Mouse (Mus musculus): Measurements from ENCODE around the gene Rrp9.

Gene Rrp9

DNA sequence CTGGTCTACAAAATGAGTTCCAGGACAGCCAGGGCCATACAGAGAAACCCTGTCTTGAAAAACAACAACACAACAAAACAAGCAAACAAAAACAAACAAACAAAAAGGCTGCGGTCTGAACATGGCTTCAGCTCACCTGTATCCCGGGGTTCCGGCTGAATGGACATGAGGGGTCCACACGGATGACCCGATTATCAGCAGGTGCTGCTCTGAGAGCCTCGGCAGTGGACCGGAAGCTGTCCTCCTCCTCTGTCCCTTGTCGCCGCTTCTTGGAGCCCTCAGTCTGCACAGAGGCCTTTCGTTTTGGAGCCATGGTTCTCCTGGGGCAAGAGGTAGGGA lies at the start of gene Rrp9:
Gene Rrp9 (plus strand): TSS at position 301 of the 339 bp plus-strand sequence.
- no peak for DNase-seq (ENCODE audit: low spot score)

DNA sequence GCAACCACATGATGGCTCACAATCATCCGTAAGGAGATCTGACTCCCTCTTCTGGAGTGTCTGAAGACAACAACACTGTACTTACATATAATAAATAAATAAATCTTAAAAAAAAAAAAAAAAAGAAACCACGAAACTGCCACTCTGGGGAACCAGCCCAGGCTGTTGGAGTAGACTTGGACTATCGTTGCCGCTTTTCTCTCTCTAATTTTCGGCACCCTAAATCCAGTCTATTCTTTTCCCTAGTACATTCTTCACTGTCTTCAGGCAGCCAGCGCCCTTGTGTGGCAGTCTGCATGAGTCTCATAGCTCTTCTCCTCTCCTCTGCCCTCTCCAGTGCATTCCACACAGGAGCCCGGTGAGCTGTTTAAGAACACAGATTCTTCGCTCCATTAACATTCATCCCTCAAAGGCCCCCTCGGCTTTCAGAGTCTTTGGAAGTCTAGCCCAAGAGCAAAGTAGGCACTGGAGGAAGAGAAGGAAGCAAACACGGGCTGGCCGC lies 47.0 kb upstream of the Rrp9 start:
- no peak for DNase-seq (ENCODE audit: low spot score)

DNA sequence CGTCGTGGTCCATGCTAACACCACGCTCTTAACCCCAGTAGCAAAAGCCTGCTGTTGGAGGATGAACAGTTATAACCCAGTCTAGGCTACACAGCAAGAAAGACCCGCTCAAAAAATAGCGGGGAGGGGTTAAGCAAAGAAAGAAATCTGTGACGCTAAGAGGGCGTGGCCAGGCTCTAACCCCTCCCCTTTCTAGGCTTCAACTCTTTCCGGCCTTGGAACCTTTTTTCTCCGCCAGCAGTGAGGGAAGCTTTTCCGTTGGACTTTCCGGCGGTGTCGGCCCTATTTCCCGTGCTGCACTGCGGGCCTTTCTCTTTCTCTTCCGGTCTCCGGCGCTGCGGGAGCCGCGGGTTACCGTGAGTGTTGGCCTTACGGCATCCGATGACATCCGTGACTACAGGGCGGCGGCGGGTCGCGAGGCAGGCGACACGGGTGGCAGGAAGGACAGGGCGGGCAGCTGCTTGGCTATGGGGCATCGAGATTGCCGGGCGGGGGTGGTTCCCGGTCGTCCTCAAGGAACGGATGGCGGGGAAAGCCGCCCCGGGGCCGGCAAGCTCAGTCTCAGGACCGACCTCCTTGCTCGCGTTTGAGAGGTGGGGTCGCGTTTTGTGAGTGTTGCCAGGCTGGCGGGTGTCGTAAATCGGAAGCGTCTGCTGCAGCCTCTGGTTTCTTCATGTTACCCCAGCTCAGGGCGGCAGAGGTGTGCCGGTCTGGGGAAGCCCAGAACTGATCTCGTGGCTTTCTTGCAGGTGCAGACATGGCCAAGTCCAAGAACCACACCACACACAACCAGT lies 46.3 kb upstream of the Rrp9 start, which contains the start of gene Rpl29:
Gene Rpl29 (plus strand): TSS at position 234 of the 794 bp plus-strand sequence.
- DNase-seq (ENCODE audit: low spot score) = peak; percentile 88

DNA sequence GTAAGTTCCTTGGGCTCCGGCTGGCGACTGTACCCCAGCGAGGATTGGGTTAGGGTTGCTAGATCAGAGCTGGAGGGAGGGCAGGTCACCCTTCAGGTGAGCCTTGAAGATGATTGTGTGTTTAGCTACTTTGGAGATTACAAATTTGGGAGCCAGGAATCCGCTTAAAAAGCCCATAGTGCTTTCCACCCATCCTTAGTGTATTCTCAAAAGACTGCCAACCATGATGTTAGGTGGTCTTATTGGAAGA lies 45.8 kb upstream of the Rrp9 start:
- DNase-seq (ENCODE audit: low spot score) = no peak

DNA sequence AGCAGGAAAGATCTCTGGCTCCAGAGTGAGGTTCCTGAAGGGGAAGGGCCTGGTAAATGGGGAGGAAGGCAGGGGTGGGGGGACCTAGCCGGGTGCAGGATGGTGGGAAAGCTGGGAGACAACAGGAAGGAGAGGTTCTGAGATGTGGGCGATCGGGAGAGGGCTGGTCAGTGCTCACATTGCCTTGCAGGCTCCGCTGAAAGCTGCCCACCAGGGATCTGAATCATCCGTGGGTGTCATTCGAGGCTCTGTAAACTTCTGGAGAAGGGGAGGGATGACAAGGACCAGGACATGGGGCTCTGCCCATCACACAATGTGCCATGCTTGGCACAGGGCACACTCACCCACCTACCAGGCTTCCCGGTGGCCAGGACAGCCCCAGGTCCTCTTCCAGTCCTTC lies 42.4 kb upstream of the Rrp9 start:
- DNase-seq (ENCODE audit: low spot score) = no peak

DNA sequence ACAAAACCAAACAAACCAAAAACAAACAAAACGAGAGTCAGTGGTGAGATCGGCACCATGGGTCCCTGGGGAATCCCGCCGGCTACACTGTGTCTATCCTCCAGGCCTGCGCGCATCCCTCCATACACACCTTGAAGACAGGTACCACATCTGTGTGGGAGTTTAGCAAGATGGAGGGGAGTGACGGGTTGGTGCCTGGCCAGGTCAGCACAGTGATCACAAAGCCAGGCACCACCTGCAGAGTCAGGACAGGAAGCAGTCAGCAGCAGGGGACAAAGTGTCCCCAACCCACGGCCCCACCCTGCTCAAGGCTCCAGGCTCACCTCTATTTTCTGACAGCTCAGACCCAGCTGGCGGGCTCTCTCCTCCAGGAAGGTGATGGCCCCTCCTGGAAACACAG lies 39.2 kb upstream of the Rrp9 start:
- DNase-seq (ENCODE audit: low spot score) = no peak

DNA sequence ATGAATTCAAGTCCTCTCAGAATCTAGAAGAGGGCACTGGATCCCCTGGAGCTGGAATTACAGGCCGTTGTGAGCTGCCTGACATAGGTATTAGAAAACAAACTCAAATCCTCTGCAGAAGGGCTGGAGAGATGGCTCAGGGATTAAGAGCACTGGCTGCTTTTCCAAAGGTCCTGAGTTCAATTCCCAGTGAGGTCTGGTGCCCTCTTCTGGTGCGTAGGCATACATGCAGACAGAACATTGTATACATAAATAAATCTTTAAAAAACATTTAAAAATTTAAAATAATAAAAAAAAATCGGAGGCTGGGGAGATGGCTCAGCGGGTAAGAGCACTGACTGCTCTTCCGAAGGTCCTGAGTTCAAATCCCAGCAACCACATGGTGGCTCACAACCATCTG lies 33.1 kb upstream of the Rrp9 start:
- DNase-seq (ENCODE audit: low spot score) = no peak

DNA sequence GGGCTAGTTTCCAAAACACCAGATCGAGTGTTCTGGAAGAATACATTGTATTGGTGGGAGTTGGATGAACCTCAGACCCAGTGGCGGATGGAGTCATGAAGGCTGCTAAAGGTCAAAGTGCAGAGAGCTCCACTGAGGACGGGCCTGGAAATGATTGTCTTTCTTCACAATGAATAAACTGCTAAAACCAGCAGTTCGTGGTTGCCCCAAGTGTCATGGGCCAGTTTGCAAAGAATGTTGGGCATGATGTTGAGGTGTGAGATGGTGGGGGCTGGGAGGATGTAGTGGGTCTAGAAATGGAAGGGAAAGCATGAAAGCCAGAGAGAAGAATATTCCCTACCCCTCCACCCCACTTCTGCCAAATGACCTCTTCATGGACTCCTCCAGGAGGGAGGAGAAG lies 30.9 kb upstream of the Rrp9 start:
- no peak for DNase-seq (ENCODE audit: low spot score)

DNA sequence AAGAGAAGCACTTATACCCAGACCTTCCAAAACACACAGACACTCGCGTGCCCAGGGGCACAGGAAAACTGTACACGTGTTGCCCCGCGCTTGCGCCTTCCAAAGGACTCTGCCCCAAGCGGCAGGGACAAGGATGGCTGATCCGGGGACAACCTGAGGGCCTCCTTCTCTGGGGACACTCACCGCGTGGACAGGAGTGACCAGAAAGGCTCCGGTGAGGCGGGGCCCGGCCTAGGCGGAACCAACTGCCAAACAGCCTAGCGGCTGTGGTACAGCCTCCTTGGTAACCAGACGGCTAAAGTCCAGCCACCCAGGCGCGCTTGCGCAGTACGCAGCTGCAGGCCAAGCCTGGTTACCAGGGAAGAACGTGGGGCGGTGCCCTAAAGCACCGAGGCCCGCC lies 28.4 kb upstream of the Rrp9 start, which contains the start of the genes Abhd14b and Abhd14a:
Gene Abhd14b (plus strand): TSS at position 112 of the 400 bp plus-strand sequence.
Gene Abhd14a (minus strand): TSS at position 331 of the 400 bp plus-strand sequence.
- peak; percentile 88 for DNase-seq (ENCODE audit: low spot score)

DNA sequence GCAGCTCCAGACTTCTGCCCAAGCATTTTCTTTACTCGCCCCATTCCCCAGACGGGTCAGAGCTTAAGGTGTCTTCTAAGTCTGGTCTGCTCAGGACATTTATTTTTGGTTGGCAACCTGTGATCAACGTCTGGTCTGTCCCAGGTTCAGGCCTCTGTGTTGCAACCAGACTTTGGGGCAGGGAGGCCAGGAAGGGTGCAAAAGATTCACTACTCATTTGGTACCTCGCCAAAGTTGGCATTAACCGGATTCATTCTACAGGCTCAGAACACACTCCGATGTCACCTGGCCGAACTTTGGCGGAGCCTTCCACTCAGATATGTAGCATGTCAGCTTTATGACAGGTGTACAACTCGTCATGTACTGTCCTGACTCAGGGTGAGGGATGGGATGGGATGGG lies 27.8 kb upstream of the Rrp9 start:
- DNase-seq (ENCODE audit: low spot score) = no peak

DNA sequence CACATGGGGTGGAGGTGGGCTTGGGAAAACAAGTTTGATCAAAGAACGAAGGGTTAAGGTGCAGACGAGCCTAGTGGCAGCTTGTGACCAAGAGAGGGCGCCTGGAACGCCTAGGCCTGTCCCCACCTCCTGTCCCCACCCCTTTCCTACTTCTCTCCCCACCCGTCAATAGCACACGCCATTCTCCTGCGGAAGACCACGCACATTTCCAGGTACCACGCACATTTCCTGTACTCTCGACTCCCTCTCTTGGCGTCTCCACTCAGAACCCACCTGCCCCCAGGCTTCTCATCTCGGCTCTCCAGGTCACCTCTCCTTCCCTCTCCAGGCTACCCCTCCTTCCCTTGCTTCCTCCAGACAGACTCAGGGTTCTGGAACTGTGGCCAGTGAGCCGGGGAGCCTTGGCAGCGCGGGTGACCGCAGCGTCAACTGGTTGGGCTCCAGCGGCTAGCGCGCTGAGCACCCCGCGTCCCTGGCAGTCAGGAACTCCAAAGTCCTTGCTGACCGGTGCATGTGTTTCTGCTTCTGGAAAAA lies 27.2 kb upstream of the Rrp9 start:
- DNase-seq (ENCODE audit: low spot score) = no peak

DNA sequence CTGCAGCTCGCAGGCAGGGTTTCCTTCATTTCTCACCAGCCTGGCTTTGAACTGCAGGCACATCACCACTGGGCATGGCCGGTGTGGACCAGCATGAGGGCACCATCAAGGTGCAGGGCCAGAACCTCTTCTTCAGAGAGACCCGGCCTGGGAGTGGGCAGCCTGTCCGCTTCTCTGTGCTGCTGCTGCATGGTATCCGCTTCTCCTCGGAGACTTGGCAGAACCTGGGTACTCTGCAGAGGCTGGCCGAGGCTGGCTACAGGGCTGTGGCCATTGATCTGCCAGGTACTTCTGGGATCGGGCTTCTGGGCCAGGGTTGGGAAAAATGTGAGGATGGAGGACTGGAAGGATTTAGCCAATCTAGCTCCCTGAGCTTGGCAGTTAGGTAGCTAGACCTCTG lies 25.8 kb upstream of the Rrp9 start:
- DNase-seq (ENCODE audit: low spot score) = no peak

DNA sequence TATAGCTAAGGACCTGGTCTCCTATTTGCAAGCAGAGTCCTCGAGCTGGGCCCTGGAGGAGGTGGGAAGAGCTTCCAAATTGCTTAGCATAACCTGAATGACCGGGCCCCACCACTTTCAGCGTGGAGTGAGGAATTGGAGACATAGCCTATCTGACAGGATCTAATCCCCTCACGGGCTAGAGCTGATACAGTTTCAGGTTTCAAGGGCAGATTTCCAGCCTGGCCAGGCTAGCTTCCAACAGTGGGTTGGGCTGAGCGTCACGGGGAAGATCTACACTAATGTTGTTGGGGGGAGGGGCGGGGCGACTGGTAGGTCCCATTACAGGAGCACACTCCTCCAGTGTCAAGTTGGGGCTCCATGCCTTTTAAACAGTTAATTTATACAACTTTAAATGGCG lies 25.1 kb upstream of the Rrp9 start:
- DNase-seq (ENCODE audit: low spot score) = no peak

DNA sequence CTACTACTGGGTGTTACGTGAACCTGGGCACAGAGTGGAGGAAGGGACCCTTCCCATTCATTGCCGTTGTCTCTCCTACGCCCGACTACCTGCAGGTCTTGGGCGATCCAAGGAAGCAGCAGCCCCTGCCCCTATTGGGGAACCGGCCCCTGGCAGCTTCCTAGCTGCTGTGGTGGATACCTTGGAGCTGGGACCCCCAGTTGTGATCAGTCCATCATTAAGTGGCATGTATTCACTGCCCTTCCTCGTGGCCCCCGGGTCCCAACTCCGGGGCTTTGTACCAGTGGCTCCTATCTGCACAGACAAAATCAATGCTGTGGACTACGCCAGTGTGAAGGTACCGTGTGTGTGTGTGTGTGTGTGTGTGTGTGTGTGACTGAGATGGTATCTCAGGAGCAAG lies 24.5 kb upstream of the Rrp9 start:
- no peak for DNase-seq (ENCODE audit: low spot score)

DNA sequence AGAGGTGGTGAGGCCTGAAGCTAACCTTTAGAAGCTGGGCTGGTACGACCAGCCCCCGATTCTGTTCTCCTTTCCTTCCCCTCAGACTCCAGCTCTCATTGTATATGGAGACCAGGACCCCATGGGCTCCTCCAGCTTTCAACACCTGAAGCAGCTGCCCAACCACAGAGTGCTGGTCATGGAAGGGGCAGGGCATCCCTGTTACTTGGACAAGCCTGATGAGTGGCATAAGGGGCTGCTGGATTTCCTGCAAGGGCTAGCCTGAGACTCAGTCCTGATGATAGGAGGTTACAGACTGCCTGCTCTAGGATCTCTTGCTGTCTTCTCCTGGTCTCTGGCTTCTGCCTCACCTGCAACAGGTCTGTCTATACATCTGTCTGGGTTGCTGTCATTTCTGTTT lies 23.9 kb upstream of the Rrp9 start:
- no peak for DNase-seq (ENCODE audit: low spot score)

DNA sequence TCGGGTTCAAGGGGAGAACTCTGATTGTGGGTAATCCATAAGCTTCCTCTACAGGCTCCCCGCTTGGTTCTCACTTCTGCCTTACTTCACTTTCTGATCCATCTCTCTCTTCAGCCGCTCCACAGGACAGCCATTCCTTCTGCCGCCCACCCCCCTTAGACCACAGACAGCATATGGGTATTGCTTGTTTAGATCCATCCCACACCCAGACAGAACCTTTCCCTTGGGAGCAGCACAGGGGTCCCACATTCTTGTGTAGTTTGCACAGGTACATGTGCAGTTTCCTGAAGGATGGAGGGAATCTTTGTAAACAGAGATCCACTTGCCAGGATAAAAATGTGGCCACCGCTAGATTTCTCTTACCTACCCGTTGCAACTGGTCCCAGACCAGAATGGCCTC lies 23.4 kb upstream of the Rrp9 start:
- DNase-seq (ENCODE audit: low spot score) = no peak

DNA sequence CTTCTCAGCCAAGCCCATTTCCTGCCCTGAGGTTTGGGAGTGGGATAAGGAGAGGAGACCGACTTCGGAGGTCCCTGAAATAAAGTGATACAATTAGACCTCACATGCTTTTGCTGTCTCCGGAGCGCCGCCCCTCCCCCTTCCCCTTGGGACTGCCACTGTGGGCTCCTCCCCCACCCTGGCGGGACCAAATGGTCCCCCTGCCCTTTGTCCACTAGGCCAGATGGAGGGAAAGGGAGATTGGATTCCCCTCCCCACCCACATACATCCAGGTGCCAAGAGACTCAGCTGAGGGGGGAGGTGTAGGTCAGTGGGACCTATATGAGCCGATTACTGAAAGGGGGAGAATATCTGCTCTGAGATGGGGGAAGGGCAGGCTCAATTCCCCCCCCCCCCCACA lies 22.9 kb upstream of the Rrp9 start:
- DNase-seq (ENCODE audit: low spot score) = no peak

DNA sequence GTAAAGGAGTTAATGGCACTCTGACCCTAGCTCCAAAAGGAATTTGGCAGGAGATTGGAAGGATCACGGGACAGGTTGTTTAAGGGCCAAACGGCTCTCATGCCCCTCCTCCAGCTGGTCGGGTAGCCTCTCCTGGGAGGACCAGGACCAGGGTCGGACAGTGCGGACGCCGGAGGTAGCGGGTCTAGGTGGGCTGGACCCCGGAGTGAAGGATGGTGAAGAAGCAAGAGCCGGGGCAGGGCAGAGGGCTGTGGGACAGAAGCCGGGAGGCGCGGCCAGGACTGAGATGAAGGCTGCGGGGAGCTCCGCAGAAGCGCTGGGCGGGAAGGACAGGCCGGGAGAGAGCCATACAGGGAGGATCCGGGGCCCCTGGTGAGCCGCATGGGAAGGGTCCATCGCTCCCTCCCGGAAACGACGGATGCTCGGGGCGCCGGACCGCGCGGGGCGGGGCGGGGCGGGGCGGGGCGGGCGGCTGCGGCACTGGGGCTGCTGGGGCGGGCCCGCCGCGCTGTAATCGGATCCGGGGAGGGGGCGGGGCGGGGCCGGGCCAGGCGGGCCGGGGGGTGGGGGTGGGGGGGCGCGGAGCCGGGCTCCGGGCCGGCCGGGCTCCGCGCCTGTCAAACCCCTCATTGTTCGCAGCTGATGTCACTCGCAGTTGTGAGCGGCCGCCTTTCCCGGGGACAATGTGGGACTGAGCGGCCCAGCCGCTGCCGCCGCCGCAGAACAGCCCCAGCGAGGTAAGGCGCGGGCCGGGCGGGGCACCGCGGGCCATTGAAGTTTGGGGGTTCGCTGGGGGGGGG lies 22.3 kb upstream of the Rrp9 start, which contains the start of gene Pcbp4:
Gene Pcbp4 (plus strand): TSS at position 21 of the 800 bp plus-strand sequence.
- no peak for DNase-seq (ENCODE audit: low spot score)

DNA sequence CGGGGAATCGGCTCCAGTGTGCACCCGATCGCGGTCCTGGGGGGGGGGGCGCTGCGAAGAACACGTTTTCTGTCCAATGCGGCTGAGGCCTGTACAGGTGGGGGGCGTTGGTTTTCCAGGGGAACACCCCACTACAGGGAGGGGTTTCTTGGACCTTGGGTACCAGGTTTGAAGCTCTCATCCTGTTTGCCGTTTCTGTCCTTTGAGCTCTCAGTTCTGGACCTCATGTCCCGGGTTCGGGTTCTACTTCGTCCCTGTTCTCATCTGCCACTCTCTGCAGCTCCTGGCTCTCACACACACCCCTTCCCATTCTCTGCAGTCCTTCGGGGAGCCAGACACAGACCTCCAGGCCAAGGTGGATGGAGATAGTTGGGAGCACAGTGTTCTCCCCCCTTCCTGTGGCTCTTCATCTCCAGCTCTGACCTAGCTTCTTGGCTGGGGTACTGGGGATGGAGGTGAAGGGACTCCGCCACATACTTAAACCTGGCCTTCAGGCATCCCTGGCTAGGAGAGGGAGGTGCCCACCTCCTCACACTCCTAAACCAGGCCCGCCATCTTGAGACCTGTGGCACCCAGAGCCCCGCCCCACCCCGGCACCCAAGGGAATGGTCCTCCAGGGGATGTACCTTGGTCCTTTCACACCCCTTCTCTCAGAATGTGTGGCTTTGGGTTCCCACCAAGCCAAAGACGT lies 21.5 kb upstream of the Rrp9 start:
- DNase-seq (ENCODE audit: low spot score) = no peak

DNA sequence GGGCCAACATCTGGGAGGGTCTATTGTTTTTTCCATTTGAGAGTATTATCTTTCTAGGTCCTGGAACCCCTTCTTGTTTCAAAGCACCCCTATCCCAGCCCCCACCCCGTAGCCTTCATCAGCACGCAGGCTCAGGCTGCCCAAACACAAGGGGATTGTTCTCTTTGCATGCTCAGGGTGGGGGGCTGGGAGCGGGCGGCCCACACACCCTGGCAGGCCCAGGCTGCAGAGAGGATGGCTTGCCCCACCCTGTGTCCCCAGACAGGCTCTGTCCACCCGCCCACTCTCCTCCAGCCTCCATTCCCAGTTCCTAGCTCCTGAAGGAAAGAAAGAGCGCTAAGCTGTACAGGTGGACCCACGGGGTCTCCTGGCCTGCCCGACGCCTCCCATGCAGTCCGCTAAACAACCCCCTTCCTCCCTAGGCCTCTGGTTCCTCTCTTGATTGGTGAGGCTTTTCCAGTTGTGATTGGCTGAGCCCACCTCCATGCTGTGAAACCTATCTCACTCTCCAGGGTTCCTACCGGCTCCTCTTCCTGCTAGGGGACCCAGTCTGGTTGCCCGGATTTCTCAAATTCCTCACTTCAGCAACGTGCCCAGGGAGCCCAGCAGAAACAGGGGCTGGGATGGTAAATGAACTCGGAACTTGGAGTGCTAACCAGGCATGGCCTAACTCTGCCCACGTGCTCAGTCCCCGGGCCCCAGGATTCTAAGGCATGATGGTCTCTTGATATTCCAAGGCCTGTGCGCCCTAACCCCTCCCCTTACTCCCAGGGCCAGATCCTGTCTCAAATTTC lies 20.7 kb upstream of the Rrp9 start:
- no peak for DNase-seq (ENCODE audit: low spot score)

DNA sequence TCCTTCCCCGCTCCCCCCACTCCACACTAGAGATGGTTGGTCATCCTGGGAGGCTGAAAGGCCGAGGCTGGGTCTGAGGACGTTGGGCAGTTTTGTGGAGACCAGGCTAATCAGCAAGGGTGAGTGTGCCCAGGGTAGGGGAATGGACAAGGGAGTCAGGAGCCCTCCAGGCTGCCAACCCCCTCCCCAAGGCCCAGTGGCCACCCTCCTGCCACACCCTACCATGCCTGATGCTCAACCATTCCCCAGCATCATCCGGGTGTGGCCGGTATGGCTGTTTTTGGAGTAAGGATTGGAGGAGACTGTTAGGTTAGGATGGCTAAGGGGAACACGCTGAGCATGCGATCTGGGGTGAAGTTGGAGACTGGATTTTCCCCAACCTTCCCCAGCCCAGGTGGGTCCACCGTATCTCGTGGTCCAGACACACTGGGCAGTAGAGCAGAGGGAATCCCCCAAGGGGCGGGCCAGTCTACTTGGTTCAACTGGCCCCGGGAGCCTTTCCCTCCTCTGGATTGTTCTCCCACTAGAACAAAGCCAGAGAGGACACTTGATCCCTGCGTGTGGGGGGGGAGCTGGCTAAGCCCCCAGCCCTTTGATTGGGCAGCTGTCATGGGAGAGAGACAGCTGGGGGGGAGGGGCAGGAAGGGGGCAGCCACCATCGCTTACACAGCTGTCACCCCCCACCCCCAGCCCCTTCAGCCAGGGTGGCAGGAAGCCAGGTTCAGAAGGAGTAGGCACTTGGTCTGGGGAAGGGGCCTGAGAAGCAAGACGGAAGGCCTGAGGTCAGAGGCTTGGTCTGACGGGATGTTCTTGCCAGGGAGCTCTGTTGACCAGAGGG lies 19.2 kb upstream of the Rrp9 start:
- no peak for DNase-seq (ENCODE audit: low spot score)
